Mouse (Mus musculus) brain, embryonic 14.5 days (tissue): Measurements from ENCODE around the gene Podxl. TPM values are rescaled to one million over a fixed set of nuclear protein-coding genes. Genes with fewer than 3 reads are reported as not detected.

Experiments
- DNase-seq: peaks from one replicate; pipeline ENCODE4 v3.0.0-alpha.2; 2011; ENCODE audit warnings: low read depth
- CTCF ChIP-seq: fragments of 200-500 bp; IDR thresholded peaks from 2 replicates; pipeline ENCODE4 v1.5.1; 2012; ENCODE audit warnings: inconsistent platforms, mild to moderate bottlenecking, moderate library complexity, borderline replicate concordance; ENCODE audit not compliant: insufficient read depth, insufficient read length; ENCODE audit errors: extremely low read depth
- POLR2A ChIP-seq: fragments of 200-500 bp; IDR thresholded peaks from 2 replicates; pipeline ENCODE4 v1.6.1; 2012; ENCODE audit warnings: mild to moderate bottlenecking, inconsistent platforms, borderline replicate concordance; ENCODE audit not compliant: poor library complexity, insufficient read depth, insufficient read length, severe bottlenecking; ENCODE audit errors: extremely low read depth
- polyA plus RNA-seq: library from polyadenylated mRNA; depleted of rRNA; stranded (reverse); fragments of >200 nt; gene quantifications from 2 replicates; pipeline ENCODE4 v1.2.3, GENCODE M21; 2012

Podxl gene
- polyA plus RNA-seq, 1 experiment = 24.5 TPM

DNA sequence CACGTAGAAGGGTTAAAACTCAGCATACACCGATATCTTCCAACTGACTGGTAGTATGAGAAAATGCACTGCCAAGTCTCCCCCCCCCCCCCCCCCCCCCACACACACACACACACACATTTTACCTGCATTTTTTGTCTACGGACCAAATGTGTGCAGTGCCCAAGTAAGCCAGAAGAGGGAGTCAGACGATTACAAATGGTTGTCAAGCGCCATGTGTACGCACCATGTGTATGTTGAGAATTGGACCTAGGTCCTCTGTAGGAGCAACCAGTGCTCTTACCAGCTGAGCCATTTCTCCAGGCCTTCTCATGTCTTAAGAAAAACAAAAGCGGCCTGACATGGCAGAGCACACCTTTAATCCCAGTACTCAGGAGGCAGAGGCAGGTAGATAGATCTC, 35.9 kb downstream of the Podxl start:
- no peak for TF ChIP-seq POLR2A
- TF ChIP-seq CTCF = peak; percentile 54; the same call in 1 of the 2 replicates
- peak; percentile 72 for DNase-seq

DNA sequence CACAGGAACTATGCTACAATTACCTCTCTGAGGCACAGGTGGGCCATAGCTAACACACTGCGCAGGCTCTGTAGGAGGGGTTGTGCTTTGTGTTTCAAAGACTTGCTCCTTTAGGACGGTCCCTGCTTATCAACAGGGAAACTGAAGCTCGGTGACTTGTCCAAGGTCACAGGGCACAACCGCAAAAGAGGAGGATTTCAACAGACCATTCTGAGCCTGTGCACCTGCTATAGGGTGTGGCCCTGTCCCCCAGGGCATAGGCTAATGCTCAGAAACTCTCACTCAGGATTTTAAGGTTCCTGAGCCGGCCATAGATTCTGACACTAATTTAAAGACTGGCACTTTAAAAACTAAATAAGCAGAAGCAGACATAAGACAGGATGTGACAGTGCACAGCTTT, 36.9 kb downstream of the Podxl start:
- TF ChIP-seq CTCF (no peak), POLR2A (no peak)
- no peak for DNase-seq

DNA sequence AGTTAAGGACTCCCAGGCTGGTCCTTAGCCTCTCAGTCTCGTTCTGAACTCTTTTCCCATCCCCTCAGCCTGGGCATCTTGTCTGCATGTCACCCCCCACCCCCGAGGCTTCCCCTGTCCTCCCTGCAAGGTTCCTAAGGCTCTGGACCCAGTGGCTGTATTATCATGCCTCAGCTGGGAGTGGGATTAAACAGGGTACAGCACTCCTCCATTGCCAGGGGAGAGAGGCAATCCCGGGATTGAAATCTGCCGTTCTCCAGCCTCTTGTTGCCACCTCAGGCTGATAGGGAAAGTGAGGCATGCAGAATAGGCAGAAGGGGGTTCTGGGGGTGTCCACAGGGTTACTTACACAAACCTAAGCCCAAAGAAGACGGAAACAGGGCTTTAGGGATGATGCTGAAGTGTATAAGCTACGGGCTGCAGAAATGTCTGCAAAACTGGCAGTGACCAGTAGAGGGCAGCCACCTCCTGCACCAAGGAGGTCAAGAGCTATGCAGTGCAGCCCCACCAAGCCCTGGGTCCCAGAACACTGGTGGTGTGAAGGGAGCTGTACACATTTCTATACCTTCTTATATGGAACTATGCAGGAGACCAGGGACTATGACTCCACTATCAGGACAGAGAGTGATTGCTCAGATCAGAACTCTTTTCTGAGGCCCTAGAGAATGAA, 38.4 kb downstream of the Podxl start:
- TF ChIP-seq CTCF (peak; percentile 92), POLR2A (no peak)
- peak; percentile 84 for DNase-seq

DNA sequence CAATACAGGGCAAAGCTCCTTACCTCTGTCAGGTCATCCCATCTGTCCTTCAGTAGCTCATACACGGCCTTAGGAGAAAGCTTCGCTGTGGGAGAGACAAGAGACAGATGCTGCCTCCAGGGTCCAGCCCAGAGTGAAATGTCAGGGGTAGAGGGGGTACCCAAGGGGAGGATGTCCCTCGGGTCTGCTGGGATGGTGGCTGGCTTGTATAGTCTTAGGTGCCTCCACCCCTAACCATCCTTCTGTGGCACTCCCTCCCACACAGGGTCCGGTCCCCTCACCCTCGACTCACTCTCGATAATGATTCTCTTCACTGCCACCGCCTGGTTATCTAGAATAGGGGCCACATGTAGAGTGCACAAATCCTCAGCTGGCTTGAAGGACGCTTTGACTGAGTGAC, 39.1 kb downstream of the Podxl start:
- TF ChIP-seq CTCF = no peak
- TF ChIP-seq POLR2A = no peak
- DNase-seq = no peak

DNA sequence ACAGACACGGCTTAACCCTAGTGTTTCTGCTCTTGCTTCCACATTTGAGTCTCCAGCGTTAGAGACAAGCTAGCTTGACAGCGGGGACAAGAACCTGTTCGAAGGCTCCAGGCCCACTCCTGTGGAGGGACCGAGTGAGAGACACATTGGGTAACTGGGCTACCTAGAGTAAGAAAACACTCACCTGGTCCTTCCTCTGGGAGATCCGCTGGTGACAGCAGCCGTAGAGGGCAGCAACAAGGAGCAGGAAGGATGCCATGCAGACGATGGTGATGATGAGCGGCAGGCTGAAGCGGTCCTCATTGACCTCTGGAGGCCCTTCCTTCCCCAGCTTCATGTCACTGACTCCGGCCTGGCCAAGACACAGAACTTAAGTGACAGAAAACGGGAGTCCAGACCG, 39.7 kb downstream of the Podxl start:
- TF ChIP-seq CTCF (no peak), POLR2A (no peak)
- no peak for DNase-seq

DNA sequence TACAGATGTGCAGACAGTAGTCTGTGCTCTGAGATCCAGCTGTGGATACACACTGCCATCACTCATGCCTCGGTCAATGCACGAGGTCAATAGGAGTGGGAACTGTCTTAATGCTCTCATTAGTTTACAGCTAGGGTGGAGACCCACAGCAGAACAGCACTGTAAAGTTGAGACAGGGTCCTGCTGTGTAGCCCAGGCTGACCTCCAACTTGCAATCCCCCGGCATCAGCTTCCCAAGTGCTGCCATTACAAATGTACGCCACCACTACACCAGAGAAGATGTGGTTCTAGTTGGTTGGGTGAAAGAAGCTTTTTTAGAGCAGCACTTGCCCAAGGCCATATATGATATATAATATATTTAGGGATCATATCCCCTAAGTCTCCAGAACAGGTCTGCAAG, 40.1 kb downstream of the Podxl start:
- TF ChIP-seq CTCF = no peak
- no peak for TF ChIP-seq POLR2A
- DNase-seq = no peak

DNA sequence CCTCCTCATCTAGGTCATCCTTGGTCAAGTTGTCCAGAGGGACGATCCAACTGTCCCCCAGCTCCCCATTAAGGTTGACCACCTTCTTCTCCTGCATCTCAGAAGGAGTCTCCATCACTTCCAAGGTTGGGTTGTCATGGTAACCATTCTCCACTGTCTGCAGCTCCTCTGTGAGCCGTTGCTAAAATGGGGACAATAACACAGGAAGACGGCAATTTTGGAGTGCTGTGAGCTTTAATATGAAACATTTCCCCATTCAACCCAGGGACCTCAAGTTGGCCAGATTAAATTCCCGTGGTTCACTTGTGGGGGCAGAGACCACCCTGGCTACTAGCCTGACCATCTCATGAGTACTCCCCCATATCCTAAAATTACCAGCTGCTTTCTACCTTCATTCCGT, 40.7 kb downstream of the Podxl start:
- peak; percentile 49 for DNase-seq

DNA sequence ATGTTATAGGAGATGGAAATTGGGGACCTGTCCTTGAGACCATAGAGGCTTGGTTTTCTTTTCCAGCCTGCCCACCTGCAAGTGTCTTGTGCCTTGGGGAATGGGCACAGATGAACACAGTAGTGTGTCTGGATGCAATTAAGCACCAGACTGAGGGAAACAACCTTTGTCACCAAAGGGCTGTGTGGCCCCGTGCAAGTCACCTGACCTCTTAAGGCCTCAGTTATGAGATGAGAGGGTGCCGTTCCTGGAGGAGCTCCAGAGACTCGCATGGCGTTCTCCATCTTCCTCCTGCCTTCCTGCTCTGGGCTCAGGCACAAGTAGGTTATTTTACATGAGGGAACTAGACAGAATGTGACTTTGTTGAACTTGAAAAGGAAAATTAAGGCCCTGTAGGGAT, 41.3 kb downstream of the Podxl start:
- TF ChIP-seq POLR2A (no peak), CTCF (no peak)
- DNase-seq = no peak

More for the DNA sequence above, 40.7 kb downstream of the Podxl start:
- no peak for TF ChIP-seq CTCF
- no peak for TF ChIP-seq POLR2A

DNA sequence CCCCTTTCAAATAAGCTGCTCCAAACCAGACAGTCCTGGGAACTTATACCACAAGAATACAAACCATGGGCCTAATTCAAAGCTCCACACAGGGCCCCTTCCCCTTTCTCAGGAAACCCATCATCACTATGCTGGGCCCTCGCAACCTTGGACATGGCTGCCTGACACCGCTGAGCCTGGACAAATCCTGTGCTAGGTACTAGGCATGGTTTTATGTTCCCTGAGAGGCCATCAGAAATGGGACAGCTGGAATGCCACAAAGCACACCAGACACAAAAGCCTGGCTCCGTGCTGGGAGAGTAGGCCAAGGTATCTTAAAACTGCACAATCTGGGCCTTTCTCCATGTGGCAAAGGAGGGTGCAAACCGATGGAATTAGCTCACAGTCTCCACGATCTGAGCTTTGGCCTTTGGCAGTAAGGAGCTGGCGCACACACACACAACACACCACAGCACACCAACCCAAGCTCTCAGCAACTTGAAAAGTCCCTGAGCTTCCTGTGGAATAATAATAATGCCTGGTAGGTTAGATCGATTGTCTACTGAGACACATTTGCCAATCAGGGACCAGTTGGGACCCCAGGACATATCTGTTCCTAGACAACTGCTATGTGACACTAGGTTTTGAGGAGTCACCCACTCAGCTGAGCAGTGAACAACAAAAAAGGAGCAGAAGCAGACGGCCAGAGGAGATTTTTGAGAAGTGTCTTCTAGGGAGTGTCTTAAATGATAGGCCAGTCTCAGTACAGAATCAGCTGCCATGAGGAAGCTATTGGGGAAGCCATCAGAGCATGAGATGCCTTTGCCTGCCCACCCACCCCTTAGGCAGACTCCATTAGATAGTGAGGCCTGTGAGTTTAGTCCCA, 42.1 kb downstream of the Podxl start:
- DNase-seq = no peak
- TF ChIP-seq CTCF (no peak), POLR2A (no peak)

DNA sequence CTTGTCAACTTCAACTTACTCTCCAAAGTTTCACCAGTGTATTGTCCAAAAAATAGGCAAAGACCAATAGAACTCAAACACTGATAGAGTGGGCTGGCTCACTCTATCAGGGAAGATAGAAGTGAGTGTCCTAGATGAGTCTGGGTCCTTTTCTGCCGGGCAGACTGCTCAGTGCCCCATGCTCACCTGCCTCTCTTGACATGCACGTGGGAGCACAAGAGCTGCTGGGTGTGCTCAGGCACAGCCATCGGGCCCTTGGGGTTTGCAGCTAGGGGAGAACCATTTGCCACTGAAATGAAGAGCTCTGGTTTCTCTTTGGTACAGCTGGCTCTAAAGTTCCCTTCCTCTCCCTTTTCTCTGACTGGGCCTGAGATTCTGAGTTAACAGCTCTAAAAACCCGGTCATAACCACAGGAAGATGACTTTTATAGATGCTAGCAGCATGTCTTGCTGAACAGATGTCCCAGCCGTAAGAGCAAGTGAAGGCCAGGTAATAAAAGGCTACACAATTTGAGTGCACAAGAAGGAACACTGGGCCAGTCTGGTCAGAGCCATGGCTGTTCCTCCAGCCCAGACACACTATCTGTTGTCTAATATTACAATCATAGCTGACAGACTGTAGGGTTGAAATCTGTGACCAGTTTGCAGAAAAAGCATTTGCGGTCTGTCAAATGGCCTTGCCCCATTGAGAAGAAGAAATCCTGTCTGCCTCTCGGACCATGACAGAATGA, 43.1 kb downstream of the Podxl start:
- no peak for DNase-seq
- TF ChIP-seq CTCF = no peak
- no peak for TF ChIP-seq POLR2A

DNA sequence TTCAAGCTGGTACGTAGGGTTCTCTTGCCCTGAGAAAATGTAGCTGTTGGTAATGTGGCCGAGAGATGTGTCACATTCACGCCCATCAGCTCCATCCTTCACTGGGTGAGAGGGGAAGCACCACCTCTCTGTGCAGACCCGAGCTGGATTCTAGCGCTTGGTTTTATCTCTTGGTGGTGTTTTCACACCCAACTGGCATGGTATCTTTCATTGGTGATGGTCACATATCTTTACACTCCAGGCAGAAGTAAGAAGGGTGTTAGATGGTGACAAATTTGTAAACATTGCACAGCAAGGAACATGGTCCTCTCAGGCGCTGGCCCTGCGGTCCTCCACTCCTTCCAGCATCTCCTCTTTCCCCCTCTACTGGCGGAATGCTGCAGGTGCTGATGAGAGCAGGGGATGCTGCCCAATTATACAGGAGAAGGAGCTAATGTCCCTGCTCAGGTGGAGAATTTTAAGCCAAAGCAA, 44.7 kb downstream of the Podxl start:
- TF ChIP-seq POLR2A = no peak
- TF ChIP-seq CTCF = peak; percentile 70

More for the DNA sequence above, 44.7 kb downstream of the Podxl start:
- DNase-seq = peak; percentile 53
